Mouse (Mus musculus): ENCODE data around the gene Tnfrsf9.
A peak's percentile ranks its signal among the peaks of the same experiment; 100 is the strongest.

Gene Tnfrsf9

GRCm38 (mm10) chr4:150927789-150928188 lies 13.4 kb downstream of the Tnfrsf9 start:
- DNase-seq (ENCODE audit: low read depth, low spot score) = no peak

GRCm38 (mm10) chr4:150933503-150933902 lies 19.1 kb downstream of the Tnfrsf9 start:
- DNase-seq (ENCODE audit: low read depth, low spot score) = no peak

- DNase-seq (ENCODE audit: low read depth, low spot score) = no peak
These were observed 23.1 kb downstream of the Tnfrsf9 start for GRCm38 (mm10) chr4:150937293-150938062.

- no peak for DNase-seq (ENCODE audit: low read depth, low spot score)
These were observed 23.7 kb downstream of the Tnfrsf9 start for GRCm38 (mm10) chr4:150938063-150938452.

DNA sequence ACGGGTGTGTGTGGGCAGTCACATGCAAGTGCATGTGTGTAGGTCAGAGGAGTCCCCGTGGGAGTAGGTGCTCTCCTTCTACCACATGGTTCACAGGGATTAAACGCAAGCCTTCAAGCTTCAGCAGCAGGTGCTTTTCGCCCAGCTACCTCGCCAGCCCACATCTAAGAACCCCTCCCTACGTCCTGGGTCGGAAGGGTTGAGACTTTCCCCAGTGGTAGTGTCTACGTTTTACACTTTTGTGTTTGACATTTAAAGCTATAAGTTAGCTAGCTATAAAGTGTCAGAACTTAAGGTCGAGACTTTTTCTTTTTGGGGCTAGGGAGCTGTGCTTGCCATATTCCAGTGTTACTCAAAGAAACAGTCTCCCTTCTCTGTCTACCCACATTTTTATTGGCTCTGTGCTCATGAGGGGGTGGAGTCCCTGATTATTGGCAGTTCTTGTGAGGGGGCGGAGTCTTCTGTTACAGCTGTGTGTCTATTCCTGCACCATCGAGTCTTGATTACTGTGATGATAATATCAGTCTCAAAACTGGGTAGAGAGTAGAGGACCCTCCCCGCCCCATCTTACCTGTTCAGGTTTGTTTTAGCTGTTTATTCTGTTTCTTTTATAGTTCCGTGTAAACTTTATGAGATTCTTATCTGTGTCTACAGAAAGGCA lies 25.8 kb downstream of the Tnfrsf9 start:
- no peak for DNase-seq (ENCODE audit: low read depth, low spot score)

DNA sequence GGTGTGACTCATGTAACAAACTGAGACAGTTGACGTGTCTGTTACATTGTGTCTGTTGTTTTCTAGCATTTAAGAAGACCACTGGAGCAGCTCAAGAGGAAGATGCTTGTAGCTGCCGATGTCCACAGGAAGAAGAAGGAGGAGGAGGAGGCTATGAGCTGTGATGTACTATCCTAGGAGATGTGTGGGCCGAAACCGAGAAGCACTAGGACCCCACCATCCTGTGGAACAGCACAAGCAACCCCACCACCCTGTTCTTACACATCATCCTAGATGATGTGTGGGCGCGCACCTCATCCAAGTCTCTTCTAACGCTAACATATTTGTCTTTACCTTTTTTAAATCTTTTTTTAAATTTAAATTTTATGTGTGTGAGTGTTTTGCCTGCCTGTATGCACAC lies 30.3 kb downstream of the Tnfrsf9 start:
- DNase-seq (ENCODE audit: low read depth, low spot score) = no peak

GRCm38 (mm10) chr4:150950972-150951371 lies 36.6 kb downstream of the Tnfrsf9 start:
- no peak for DNase-seq (ENCODE audit: low read depth, low spot score)

DNA sequence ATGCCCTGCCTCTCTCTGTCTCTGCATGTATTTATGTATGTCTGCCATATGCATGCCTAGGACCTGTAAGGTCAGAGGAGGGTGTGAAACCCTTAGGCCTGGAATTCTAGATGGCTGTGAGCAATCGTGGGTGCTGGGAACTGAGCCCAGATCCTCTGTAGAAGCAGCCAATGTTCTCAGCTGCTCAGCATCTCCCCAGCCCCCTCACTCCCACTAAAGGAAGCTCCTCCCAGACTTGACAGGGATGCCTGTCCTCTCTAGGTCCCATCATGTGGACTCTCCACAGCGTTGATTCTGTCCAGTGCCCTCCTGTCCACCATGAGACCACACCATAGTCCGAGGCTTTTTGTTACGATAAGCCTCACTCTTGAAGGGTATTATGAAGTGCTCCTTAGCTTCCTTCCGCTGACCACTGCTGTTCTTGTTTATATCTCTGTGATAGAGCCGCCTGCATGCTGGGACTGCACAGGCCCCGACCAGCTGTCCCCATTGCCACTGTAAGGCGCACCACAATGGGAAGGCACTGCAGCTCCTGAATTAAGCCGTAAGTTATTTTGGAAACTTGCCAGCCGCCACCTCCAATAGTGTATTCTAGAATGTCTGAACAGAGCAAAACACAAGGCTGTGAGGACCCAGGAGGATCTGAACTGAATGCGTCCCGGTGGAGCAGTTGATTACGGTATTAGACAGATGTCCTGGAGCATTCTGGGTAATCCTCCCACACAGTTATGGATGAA lies 42.2 kb downstream of the Tnfrsf9 start:
- peak; percentile 56 for DNase-seq (ENCODE audit: low read depth, low spot score)

GRCm38 (mm10) chr4:150957106-150957458 lies 42.7 kb downstream of the Tnfrsf9 start:
- DNase-seq (ENCODE audit: low read depth, low spot score) = no peak

DNA sequence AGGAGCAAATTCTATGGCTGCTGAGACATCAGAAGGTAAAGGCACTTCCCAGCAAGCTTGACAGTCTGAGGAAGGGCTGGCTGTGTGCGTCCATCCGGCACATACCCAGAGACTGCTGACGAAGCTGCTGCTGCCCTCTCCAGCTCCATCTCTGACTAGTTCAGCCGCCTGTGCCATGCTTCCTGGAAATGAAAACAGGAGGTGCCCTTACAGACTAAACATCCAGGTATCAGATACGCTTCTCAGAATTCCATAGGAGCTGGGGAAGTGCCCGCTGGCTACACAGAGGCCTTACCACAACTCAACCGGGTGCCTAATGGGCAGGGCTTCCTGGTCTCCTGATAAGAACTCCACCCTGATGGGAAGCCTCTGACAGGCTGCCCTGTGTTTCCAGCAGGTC lies 44.2 kb downstream of the Tnfrsf9 start:
- no peak for DNase-seq (ENCODE audit: low read depth, low spot score)

GRCm38 (mm10) chr4:150962231-150962630 lies 47.9 kb downstream of the Tnfrsf9 start:
- no peak for DNase-seq (ENCODE audit: low read depth, low spot score)

DNA sequence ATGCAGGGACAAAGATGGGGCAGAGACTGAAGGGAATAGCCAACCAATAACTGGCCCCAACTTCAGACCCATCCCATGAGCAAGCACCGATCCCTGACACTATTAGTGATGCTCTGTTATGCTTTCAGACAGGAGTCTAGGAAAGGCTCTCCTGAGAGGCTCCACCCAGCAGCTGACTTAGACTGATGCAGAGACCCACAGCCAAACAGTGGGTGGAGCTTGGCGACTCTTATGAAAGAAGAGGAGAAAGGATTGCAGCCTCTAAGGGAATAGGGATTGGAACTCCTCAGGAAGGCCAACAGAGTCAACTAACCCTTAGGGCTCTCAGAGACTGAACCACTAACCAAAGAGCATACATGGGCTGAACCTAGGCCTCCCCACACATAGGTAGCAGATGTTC lies 49.3 kb downstream of the Tnfrsf9 start:
- DNase-seq (ENCODE audit: low read depth, low spot score) = no peak

- DNase-seq (ENCODE audit: low read depth, low spot score) = peak; percentile 58
These were observed 50.5 kb downstream of the Tnfrsf9 start for GRCm38 (mm10) chr4:150964635-150965554.

DNA sequence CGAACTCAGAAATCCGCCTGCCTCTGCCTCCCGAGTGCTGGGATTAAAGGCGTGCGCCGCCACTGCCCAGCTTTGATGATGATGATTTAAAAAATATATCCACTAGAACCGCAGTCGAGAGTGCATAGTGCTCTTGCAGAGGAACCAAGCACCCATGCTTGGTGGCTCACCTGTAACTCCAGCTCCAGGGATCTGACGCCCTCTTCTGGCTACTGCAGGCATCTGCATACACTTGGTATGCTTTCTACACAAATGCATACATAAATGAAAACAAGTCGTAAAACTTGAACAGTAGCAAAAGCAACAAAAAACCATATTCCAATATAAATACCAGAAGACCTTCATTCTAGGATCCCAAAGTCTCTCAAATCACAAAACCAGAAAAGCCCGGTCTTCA lies 51.2 kb downstream of the Tnfrsf9 start:
- DNase-seq (ENCODE audit: low read depth, low spot score) = no peak

DNA sequence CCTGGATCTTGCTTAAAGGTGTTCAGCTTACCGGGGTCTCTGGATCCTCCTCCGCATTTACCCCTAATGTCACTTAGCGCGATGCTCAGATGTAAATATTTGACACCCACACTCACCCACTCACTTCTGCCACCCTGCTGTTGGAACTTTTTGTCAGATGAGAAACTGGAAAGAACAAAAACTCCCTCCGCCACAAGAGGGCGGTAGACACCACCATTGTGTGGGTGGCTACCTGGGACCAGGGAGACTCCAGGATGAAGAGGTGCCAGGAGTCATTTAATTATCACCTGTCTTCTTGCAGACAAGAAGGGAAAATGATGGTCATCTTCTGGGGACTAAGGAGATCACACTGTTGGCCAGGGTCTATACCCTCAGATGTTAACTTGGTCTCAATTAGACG lies 52.2 kb downstream of the Tnfrsf9 start:
- DNase-seq (ENCODE audit: low read depth, low spot score) = peak; percentile 38

GRCm38 (mm10) chr4:150968956-150969355 lies 54.6 kb downstream of the Tnfrsf9 start:
- DNase-seq (ENCODE audit: low read depth, low spot score) = no peak

DNA sequence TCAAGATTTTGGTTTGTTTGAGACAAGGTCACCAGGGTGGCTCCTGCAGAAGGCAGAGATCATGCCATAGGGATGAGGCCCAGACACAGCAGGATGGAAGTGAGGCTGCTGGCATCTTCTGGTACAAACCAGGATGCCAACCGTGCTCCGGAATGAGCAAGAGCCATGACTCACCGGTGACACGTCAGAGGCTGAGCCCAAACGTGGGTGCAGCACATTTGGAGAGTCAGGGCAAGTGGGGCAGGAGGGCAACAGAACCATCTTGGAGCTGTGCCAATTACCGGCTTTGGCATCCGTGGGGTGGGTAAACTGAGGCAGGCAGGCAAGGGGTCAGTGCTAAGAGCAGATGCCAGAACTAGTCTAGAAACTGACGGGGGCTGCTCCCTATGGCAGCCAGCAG lies 58.9 kb downstream of the Tnfrsf9 start:
- DNase-seq (ENCODE audit: low read depth, low spot score) = no peak

DNA sequence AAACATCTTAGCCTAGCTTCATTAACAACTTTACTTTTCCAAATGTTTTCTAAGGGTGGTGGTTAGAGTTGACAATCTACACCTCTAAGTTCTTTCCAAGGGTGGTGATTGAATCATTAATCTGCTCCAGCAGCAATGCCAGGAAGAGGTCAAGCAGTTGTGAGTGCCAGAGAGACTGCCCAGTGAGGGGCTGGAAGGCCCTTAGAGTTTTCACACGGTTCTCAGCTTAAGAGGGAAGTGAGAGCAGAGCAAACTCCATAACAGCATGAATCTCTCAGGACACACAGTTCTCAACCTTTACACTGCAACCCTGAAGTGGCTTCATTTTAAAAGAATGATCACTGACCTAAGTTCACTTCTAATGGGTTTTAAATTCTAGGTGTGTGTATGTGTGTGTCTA lies 60.8 kb downstream of the Tnfrsf9 start:
- no peak for DNase-seq (ENCODE audit: low read depth, low spot score)

GRCm38 (mm10) chr4:150978156-150978910 lies 64.0 kb downstream of the Tnfrsf9 start:
- DNase-seq (ENCODE audit: low read depth, low spot score) = no peak

- DNase-seq (ENCODE audit: low read depth, low spot score) = no peak
These were observed 65.1 kb downstream of the Tnfrsf9 start for GRCm38 (mm10) chr4:150979455-150979854.

DNA sequence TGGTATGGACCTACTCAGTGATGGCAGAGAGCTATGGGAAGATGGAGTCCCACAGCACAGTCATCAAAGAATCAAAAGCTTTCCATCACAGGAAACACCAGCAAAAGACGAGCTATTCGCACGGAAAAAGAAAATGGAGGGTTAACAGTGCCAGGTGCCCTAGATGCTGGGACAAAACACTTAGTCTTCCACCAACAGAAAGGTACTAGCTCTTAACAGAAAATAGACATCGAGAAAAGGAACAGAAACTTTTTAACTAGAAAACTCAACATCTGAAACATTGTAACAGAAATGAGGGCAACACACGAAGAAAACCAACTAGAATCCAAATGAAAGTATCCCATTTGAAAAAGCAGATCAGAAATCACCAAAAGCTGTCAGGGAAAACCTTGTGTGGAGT lies 65.8 kb downstream of the Tnfrsf9 start:
- DNase-seq (ENCODE audit: low read depth, low spot score) = no peak

Data from retina, adult 2 months (tissue).